Mouse (Mus musculus) liver, postnatal 0 days (tissue): ENCODE data around the gene Sipa1l2.

ENCODE experiments used
- CTCF ChIP-seq: sonication (generic); IDR thresholded peaks from 2 replicates; pipeline ENCODE4 v1.5.1; 2016; ENCODE audit warnings: antibody characterized with exemption, low read depth
- EP300 ChIP-seq: IDR thresholded peaks from 2 replicates; pipeline ENCODE4 v1.6.1; 2016; ENCODE audit warnings: antibody characterized with exemption, low read depth, mild to moderate bottlenecking

DNA sequence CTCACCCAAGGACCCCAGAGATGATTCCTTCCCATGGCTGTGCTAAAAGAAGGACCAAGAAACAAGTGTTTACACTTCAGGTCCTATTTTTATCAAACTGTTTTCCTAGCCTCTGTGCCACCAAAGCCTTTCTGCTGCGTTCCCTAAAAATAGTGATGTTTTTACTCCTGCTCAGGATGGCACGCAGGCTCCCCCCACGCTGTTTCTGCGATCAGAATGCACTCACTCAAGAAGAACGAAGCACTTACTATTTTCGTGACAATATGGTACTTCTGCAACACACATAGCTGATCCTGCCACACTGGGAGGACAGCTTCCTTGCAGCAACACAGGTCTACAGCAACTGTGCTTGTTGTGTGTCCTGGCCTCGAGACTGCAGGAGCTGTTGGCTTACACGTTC lies 62.3 kb downstream of the Sipa1l2 start:
- no peak for TF ChIP-seq CTCF
- no peak for TF ChIP-seq EP300
